Mouse (Mus musculus) embryonic facial prominence, embryonic 11.5 days (tissue): ENCODE results near the gene Dglucy. TPM values are rescaled to one million over a fixed set of nuclear protein-coding genes. Genes with fewer than 3 reads are reported as not detected.

Experiments used
- ATAC-seq: fragments of 200-750 bp; cut with Nextera tagmentation; replicated peaks from 2 replicates; pipeline ENCODE4 v1.8.0; 2017; ENCODE audit warnings: low read depth; ENCODE audit not compliant: insufficient number of reproducible peaks, low FRiP score, low TSS enrichment
- DNase-seq: peaks from one replicate; pipeline ENCODE4 v3.0.0-alpha.2; 2015; ENCODE audit warnings: low spot score
- H3K27ac ChIP-seq: fragments of 300-500 bp; sonication (generic); replicated peaks from 2 replicates; pipeline ENCODE4 v1.5.1; 2014; ENCODE audit warnings: mild to moderate bottlenecking, low read depth, low read length, control low read depth
- H3K27me3 ChIP-seq: fragments of 300-500 bp; sonication (generic); 2 replicates; pipeline ENCODE4 v1.6.1; 2014; ENCODE audit warnings: mild to moderate bottlenecking, low read length, moderate library complexity, mixed read lengths; ENCODE audit not compliant: control insufficient read depth, insufficient read depth
- H3K36me3 ChIP-seq: fragments of 300-500 bp; sonication (generic); replicated peaks from 2 replicates; pipeline ENCODE4 v1.6.1; 2014; ENCODE audit warnings: low read depth, mild to moderate bottlenecking, low read length, moderate library complexity, mixed read lengths; ENCODE audit not compliant: control insufficient read depth, insufficient read depth
- H3K4me1 ChIP-seq: fragments of 300-500 bp; sonication (generic); 2 replicates; pipeline ENCODE4 v1.6.1; 2014; ENCODE audit warnings: low read length, mixed read lengths; ENCODE audit not compliant: control insufficient read depth, insufficient read depth
- H3K4me2 ChIP-seq: fragments of 300-500 bp; sonication (generic); 2 replicates; pipeline ENCODE4 v1.6.1; 2014; ENCODE audit warnings: low read depth, mild to moderate bottlenecking, control low read depth, low read length, moderate library complexity
- H3K4me3 ChIP-seq: fragments of 300-500 bp; sonication (generic); 2 replicates; pipeline ENCODE4 v1.5.1; 2014; ENCODE audit warnings: low read depth, low read length, control low read depth
- H3K9ac ChIP-seq: fragments of 300-500 bp; sonication (generic); replicated peaks from 2 replicates; pipeline ENCODE4 v1.6.1; 2014; ENCODE audit warnings: mild to moderate bottlenecking, control low read depth, low read length
- H3K9me3 ChIP-seq: fragments of 300-500 bp; sonication (generic); replicated peaks from 2 replicates; pipeline ENCODE4 v1.6.1; 2016; ENCODE audit warnings: mild to moderate bottlenecking, low read length, inconsistent platforms, mixed read lengths; ENCODE audit not compliant: control insufficient read depth
- WGBS: fragments of 180-500 bp; shearing (Covaris S2); extraction: QIAGEN DNeasy Blood & Tissue Kit; methylation state at CpG from one replicate; pipeline ENCODE4 v1.1.7; 2014; 5-methylcytosine and 5-hydroxymethylcytosine counted together
- polyA plus RNA-seq: library from polyadenylated mRNA; unstranded; fragments of >200 nt; fragmentation: Nextera tagmentation; extraction: Ambion mirVana; gene quantifications from 2 replicates; pipeline ENCODE4 v1.2.1, GENCODE M21; 2014

Dglucy gene
- polyA plus RNA-seq, 1 experiment from 2014 or later = 1.2 TPM

DNA sequence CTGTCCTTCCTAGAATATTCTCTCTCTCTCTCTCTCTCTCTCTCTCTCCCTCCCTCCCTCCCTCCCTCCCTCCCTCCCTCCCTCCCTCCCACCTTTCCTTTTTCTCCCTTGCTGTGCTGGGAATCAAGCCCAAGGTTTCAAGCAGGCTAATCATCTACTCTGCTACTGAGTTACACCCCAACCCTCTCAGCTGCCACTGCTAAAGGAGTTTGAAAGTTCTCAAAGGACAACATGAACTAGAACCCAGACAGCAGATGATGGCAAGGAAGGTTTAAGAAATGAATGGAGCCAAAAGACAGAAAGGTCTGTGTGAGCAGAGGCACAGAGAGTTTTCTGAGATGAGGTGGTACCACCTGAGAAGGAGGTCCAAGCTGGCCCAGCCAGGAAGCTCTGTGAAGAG, 3.6 kb upstream of the Dglucy start:
- Histone ChIP-seq H3K4me1 (no peaks in the 10 kb centered on the region), H3K4me2 (no peak overlapping the region)

DNA sequence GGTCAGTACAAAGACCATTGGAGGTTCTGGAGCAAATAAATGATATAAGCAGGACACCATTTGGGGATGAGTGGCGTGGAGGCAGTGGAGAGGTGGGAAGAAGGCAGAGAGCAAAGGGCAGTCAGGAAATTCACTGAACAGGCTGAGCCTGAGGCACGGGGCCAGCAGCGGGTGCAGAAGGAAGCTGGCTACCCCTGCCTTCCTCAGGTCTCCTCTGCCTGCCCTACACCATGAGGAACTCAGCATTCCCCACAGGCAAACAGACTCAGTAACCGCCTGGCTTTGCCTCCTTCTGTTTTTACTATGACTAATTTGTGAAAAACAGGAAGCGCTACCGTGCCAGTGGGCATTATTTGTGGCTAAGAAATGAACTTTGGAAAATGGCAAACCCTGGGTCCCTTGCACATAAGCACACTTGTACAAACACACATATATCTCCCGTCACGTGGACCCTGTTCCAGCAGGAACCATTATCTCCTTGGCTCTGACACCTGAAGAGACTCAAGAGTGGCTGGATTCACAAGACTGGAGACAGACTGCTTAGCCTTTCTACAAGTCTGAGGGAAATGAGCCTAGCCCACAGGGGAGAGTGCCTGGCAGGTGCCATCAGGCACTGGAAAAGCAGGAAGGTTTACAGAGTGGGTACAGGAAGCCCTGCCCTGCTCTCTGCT, 2.8 kb upstream of the Dglucy start:
- WGBS = 77% methylated on average over 8 of the region's 8 CpGs
- Histone ChIP-seq H3K9me3 (no peaks in the 10 kb centered on the region), H3K9ac (no peak overlapping the region), H3K4me3 (no peak overlapping the region), H3K27me3 (no peaks in the 10 kb centered on the region), H3K4me1 (no peaks in the 10 kb centered on the region), H3K36me3 (no peaks in the 10 kb centered on the region), H3K27ac (no peak overlapping the region), H3K4me2 (no peak overlapping the region)
- DNase-seq (no peak), ATAC-seq (no peak)

More for the DNA sequence above, 3.6 kb upstream of the Dglucy start:
- H3K9me3 ChIP-seq = no peaks in the 10 kb centered on the region
- ATAC-seq (no peak), DNase-seq (no peak)
- no peaks in the 10 kb centered on the region for H3K36me3 ChIP-seq
- H3K4me3 ChIP-seq = no peak overlapping the region
- no peak overlapping the region for H3K27ac ChIP-seq
- no peaks in the 10 kb centered on the region for H3K27me3 ChIP-seq
- no peak overlapping the region for H3K9ac ChIP-seq

- Histone ChIP-seq H3K36me3 (no peaks in the 10 kb centered on the region), H3K4me1 (no peaks in the 10 kb centered on the region), H3K27ac (no peak overlapping the region), H3K9ac (no peak overlapping the region), H3K9me3 (no peaks in the 10 kb centered on the region), H3K27me3 (no peaks in the 10 kb centered on the region), H3K4me3 (no peak overlapping the region), H3K4me2 (no peak overlapping the region)
- ATAC-seq = no peak
- WGBS = 83% methylated on average over 6 of the region's 6 CpGs
- DNase-seq = no peak
These were observed 1.9 kb upstream of the Dglucy start for GRCm38 (mm10) chr12:100776991-100777390.

GRCm38 (mm10) chr12:100778276-100778933, 452 bp upstream of the Dglucy start:
- no peaks in the 10 kb centered on the region for H3K27me3 ChIP-seq
- no peak overlapping the region for H3K4me2 ChIP-seq
- no peaks in the 10 kb centered on the region for H3K9me3 ChIP-seq
- DNase-seq (no peak), ATAC-seq (no peak)
- H3K9ac ChIP-seq = peak overlapping the region; percentile 14; the same call in 1 of the 2 replicates
- H3K4me1 ChIP-seq = no peaks in the 10 kb centered on the region
- no peak overlapping the region for H3K4me3 ChIP-seq
- 69% methylated on average over 10 of the region's 10 CpGs for WGBS
- no peak overlapping the region for H3K27ac ChIP-seq
- no peaks in the 10 kb centered on the region for H3K36me3 ChIP-seq

DNA sequence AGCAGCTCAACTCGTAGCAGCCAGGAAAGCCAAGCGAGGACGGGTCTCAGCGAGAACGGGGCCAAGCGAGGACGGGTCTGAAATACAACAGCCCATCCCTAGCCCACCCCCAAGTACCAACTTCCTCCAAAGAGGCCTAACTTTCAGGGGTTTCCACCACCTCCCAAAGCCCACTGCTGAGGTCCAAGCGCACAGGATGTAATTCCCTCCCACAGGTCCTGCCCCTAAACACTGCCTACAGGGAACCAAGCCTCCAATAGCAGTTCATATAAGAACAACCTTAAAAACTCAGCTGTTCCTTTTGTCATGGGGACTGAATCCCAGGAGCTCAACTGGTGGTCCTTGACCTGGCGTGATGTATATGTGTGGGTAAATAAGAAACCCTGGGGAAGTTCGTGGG, 1.6 kb downstream of the Dglucy start:
- H3K27ac ChIP-seq = no peak overlapping the region
- H3K4me3 ChIP-seq = no peak overlapping the region
- no peak overlapping the region for H3K4me2 ChIP-seq
- H3K9ac ChIP-seq = no peak overlapping the region
- no peaks in the 10 kb centered on the region for H3K36me3 ChIP-seq
- H3K4me1 ChIP-seq = no peaks in the 10 kb centered on the region
- H3K27me3 ChIP-seq = no peaks in the 10 kb centered on the region
- 91% methylated on average over 10 of the region's 10 CpGs for WGBS
- ATAC-seq (no peak), DNase-seq (no peak)
- no peaks in the 10 kb centered on the region for H3K9me3 ChIP-seq

- no peak for DNase-seq
- no peak overlapping the region for H3K4me3 ChIP-seq
- no peak overlapping the region for H3K4me2 ChIP-seq
- no peak for ATAC-seq
- H3K9ac ChIP-seq = no peak overlapping the region
- no peaks in the 10 kb centered on the region for H3K27me3 ChIP-seq
- H3K36me3 ChIP-seq = no peaks in the 10 kb centered on the region
- WGBS = 93% methylated on average over 13 of the region's 13 CpGs
- H3K27ac ChIP-seq = no peak overlapping the region
- no peaks in the 10 kb centered on the region for H3K4me1 ChIP-seq
- no peaks in the 10 kb centered on the region for H3K9me3 ChIP-seq
These were observed 2.7 kb downstream of the Dglucy start for GRCm38 (mm10) chr12:100781428-100782120.

GRCm38 (mm10) chr12:100784152-100784551, 5.3 kb downstream of the Dglucy start:
- no peak overlapping the region for H3K27ac ChIP-seq
- no peak overlapping the region for H3K4me2 ChIP-seq
- H3K27me3 ChIP-seq = no peaks in the 10 kb centered on the region
- WGBS = 74% methylated on average over 2 of the region's 2 CpGs
- no peak overlapping the region for H3K4me3 ChIP-seq
- H3K9me3 ChIP-seq = no peaks in the 10 kb centered on the region
- DNase-seq (no peak), ATAC-seq (no peak)
- no peaks in the 10 kb centered on the region for H3K36me3 ChIP-seq
- H3K9ac ChIP-seq = no peak overlapping the region
- H3K4me1 ChIP-seq = no peaks in the 10 kb centered on the region

DNA sequence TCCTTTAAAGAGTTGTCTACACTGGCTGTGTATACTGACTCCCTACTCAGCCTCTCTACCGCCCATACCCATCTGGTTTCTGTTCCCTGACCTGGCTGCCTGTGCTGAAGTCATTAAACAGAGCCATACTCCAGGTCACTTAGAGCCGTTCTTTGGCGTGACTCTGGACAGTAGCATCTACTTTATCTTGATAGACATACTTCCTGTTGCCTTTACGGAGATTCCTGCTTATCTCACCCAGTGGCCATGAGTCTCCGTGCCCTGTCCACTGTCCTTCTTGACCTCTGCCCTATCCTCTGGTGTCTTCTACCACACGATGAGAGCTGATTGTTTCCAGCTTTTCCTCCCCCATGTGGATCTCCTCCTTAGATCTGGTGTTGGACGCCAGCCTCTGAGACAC, 6.5 kb downstream of the Dglucy start:
- H3K9ac ChIP-seq = no peak overlapping the region
- no peaks in the 10 kb centered on the region for H3K27me3 ChIP-seq
- no peaks in the 10 kb centered on the region for H3K36me3 ChIP-seq
- 31% methylated on average over 7 of the region's 7 CpGs for WGBS
- no peak overlapping the region for H3K4me3 ChIP-seq
- H3K9me3 ChIP-seq = no peaks in the 10 kb centered on the region
- DNase-seq = no peak
- H3K27ac ChIP-seq = no peak overlapping the region
- H3K4me1 ChIP-seq = no peaks in the 10 kb centered on the region
- no peak overlapping the region for H3K4me2 ChIP-seq
- ATAC-seq = no peak
